Mouse (Mus musculus) ovary, adult 10 weeks (tissue): ENCODE results near the gene Prss8. TPM values are rescaled to one million over a fixed set of nuclear protein-coding genes. Genes with fewer than 3 reads are reported as not detected.

ENCODE experiments used
- polyA plus RNA-seq: library from polyadenylated mRNA; stranded (reverse); fragments of 350-450 nt; fragmentation: Illumina TruSeq; extraction: RNeasy Lipid Tissue Mini Kit (QIAGEN cat#74804); gene quantifications from one replicate; pipeline ENCODE4 v1.2.3, GENCODE M21; 2014

Prss8 gene
- polyA plus RNA-seq = not detected

DNA sequence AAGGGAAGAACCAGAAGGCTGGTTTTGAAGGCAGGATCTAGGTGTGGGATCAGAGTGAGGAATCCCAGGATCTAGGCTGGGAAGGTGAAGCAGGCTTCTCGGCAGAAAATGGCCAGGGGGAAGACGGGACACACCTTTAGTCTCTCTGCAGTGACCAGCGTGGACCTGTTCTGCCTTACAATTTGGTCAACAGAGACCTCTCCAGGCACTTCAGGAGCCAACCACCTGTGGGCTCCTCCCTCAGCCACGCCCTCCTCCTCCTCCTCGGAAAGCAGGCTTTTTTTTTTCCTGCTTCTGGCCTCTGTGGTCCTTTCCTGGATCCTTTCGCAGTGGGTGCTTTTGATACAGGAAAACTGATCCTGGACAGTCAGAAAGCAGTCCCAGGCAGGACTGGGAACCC is at the start of gene Prss8:
Gene Prss8 (minus strand): TSS at position 182 of the 400 bp plus-strand sequence.

DNA sequence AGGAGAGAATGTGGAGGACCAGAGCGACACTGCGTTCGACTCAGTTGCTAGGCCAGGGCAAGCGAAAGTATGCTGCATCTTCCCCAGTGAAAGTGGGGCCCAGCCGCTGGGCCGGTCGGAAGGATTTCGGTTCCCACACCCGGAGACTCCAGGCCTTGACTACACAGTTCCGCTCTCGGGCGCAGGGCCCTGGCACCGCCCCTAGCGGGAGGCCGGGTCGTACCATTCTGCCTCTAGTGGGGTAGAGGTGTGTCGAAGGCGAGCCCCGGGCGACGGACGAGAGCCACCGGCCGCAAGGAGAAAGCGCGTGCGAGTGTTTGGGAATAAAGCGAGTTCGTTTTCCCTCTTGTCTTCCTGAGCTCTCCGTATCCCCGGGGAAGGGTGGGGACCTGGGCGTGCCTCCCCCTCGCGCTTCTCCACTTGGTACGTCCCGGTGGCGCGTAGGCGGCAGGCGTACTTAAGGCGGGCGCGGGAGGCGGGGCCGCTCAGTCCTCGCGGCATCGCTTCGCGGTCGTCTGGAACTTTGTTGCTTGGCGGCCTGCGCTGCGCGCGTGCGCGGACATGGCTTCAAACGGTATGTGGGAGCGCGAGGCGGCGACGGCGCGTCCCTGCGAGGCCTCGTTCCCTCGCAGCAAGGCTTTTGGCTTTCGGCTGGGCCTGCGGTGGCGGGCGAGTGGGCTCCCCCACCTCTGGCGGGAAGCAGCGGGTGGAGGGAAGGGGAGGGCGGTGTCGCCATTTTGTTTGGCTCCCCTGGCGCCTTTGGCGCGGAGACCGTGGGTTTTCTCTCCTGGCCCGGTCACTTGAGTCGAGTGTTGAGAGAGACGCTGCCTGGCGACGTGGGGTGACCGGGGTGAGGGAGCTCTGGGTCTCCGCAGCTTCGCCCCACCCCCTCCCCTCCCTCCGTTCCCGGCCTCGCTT is 37.4 kb upstream of the Prss8 start, which contains the start of gene Fus:
Gene Fus (plus strand): TSS at position 454 of the 918 bp plus-strand sequence.

DNA sequence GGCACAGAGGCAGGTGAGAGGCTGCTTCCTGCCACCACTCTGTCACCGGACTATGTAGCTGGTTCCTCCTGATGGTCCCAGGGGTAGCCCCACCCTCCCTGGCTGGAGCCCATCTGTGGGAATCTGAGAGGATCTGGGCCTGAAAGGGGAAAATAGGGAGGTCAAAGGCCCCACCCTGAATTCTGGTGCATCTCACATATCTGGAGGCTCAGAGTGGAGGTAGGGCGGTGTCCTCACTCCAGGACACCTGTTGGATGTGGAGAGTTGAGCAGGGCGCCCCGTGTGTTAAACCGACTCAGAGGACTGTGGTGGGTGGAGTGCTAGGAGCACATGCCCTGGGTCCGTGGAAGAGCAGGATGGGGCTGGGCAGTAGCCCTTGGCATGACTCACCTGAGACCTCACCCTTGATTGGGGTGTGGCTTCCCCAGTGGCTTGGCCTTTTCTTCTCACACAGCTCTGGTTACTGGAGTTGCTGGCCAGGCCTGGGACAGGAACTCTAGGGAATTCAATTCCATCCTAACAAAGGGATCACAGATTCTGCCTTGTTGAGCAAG is 16.6 kb upstream of the Prss8 start, which contains the start of gene Prss36:
Gene Prss36 (minus strand): TSS at position 256 of the 554 bp plus-strand sequence.

DNA sequence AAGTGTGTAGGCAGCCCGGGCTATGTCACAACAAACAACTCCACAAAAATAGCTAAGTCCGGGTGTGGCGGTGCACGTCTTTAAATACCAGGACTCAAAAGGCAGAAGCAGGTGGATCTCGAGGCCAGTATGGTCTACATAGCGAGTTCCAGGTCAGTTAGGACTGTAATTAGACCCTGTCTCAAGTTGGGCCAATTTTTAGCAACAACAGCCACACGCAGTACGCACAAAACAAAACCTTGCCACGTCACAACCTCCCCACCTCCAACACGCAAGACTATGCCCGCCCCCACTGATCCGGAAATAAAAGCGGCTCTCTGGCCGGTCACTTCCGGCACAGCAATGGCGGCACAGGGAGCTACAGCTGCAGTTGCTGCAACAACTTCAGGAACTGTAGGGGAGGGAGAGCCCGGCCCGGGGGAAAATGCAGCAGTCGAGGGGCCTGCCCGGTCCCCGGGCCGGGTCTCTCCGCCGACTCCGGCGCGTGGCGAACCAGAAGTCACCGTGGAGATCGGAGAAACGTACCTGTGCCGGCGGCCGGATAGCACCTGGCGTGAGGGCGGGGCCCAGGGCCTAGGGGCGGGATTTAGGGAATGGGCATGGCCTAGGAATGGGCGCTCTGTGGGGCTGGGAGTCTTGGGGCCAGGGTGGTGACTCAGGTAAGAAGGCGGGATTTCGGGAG is 17.6 kb downstream of the Prss8 start, which contains the start of gene Kat8:
Gene Kat8 (plus strand): TSS at position 327 of the 682 bp plus-strand sequence.

DNA sequence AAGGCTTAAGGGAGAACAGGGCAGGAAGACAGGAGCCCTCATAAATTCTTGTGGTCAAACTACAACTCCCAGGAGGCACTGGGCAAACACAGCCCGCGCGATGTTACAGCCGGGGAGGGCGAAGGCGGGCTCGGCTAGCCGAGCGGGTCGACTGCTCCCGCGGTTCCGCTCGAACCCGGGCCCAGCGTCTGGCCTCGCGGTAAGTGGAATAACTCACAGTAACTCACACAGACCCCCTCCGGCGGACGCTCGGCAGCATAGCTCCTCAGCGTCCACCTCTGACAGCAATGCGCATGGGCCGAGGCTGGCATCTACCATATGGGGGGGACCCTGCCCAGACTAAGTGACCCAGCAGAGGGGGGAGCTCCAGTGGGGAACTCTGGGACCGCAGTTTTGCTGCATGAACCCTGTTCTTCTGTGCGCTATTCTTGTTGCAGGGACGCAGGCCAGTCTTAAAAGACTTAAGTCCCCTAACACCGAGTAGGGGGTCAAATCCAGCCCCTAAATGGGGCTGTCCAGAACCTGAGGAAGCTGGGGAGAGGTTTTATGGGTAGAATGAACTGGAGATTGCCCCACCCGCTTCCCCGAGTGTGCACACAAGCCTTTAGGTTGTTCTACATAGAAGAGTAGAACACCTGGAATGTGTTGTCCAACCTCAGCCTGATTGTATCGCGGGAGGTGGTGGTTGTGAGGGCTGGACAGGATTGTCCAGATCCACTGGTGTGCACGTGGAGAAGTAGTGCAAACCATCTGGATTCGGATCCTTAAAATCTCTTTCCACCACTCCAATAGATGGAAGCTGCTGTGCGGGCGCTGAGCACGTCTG is 25.7 kb downstream of the Prss8 start, which contains the start of gene Bckdk:
Gene Bckdk (plus strand): TSS at position 112 of the 826 bp plus-strand sequence.

DNA sequence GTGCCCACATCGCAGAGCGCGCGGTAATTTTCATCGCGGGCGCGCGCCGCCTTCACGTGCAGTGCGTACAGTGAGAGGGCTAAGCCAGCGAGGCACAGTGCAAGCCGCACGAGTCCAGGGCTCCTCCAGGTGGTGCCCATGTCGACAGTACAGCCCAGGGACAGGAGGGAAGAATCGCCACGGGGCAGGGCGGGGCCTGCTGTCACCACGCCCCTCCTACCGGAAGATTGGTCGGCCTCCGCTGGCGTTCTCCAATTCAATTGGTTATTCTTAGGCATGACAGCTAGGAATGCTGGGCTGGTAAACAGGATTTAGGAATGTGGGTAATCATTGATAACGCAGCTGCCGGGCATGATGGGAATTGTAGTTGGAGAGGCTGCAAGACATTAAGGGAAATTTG is 34.5 kb downstream of the Prss8 start, which contains the start of the genes Gm21974 and Vkorc1:
Gene Gm21974 (minus strand): TSS at position 13 of the 400 bp plus-strand sequence.
Gene Vkorc1 (minus strand): TSS at position 176 of the 400 bp plus-strand sequence.

DNA sequence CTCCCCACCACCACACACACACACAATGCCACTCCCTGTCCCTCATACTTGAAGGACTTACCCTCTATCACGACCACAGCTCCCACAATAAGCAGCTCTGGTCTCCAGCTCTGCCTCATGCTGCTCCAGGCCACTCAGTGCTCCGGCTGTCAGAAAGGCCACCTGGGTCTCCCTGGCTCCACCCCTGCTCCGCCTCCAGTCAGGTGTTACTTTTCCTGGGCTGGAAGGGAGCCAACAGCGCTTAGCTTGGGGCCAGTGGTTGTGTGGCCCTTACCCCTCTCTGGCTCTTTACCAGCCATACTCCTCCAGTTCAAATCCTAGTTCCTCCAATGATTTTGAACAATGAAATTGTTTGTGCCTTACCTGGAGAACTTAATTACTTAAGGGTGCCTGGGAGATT is 39.1 kb downstream of the Prss8 start, which contains the start of gene Prss53:
Gene Prss53 (minus strand): TSS at position 173 of the 400 bp plus-strand sequence.

DNA sequence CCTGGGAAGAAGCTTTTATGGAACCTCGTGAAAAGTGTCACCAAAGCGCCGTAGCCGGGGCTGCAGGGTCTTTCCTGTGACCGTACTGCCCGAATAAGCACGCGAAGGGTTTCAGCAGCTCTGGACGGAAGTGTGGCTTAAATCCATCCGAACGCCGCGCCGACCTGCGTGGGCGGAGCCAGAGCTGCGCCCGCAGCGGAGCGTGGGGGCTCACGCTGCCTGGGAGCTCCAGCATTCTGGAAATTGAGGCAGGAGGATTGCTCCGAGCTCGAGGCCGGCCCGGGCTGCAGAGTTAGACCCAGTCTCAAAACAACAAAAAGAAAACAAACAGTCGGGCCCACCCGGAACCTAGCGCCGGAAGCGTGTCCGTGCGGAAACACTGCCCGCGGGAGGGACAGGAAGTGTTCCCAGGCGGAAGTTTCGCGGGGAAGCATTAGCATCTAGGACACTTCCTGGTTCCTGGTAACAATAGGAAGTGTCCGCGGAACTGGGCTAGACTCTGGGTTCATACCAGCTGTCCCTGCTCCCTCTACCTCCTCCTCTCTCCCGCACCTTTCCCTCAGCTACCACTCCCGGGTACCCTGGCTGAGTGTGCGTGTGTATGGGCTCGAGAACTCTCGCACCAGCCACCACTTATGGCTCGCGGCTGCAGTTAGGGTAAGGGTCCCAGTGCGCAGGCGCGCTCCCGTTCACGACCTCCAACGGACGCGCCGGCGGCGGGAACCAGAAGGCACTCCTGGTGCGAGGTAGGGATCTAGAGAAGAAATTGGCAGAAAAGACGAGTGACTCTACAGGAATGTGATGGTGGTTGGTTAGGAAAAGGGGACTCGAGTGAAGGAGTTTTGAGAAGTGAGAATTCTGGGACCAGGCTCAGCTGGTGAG is 53.2 kb downstream of the Prss8 start, which contains the start of gene Zfp668:
Gene Zfp668 (minus strand): TSS at position 362 of the 882 bp plus-strand sequence.

DNA sequence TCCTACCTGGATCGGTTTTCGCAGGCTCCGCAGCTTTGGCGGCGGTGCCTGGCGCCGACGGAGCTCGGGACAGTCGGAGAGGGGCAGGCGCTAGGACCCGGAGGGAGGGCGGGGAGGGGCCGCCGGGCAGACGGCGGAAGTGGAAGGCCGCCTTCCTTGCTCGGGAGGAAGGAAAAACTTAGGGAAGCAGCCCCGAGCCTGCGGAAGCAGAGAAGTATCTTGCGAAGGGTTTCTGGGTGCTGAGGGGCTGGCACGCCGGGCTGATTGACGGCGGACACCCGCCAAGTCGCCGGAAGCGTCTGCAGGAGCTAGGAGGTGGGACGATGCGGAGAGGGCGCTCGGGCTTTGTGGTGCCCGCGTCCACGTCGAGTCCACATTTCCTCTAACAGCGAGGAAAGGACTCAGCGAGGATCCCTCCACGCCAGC is 53.9 kb downstream of the Prss8 start, which contains the start of gene Zfp646:
Gene Zfp646 (plus strand): TSS at position 181 of the 426 bp plus-strand sequence.

Other genes starting within 250 kb of the Prss8 start
- gene Bcl7c, start 221.2 kb downstream of the Prss8 start, polyA plus RNA-seq = 6.5 TPM
- 2.4 TPM for gene Ctf1, start 217.4 kb downstream of the Prss8 start, polyA plus RNA-seq
- not detected for gene Ctf2, start 197.9 kb downstream of the Prss8 start, polyA plus RNA-seq
- 0.66 TPM for gene Fbxl19, start 185.6 kb downstream of the Prss8 start, polyA plus RNA-seq
- 2.7 TPM for gene Orai3, start 160.3 kb downstream of the Prss8 start, polyA plus RNA-seq
- 6.6 TPM for gene Setd1a, start 153.4 kb downstream of the Prss8 start, polyA plus RNA-seq
- not detected for gene Gm49388, start 144.5 kb downstream of the Prss8 start, polyA plus RNA-seq
- gene Hsd3b7, start 129.5 kb downstream of the Prss8 start, polyA plus RNA-seq = 8.1 TPM
- 12.8 TPM for gene Stx4a, start 105.8 kb downstream of the Prss8 start, polyA plus RNA-seq
- 1.1 TPM for gene Stx1b, start 105.6 kb downstream of the Prss8 start, polyA plus RNA-seq
- 9.1 TPM for gene Zfp646, start 53.9 kb downstream of the Prss8 start, polyA plus RNA-seq
- 4.3 TPM for gene Zfp668, start 53.3 kb downstream of the Prss8 start, polyA plus RNA-seq
- not detected for gene Prss53, start 39.1 kb downstream of the Prss8 start, polyA plus RNA-seq
- not detected for gene Gm21974, start 34.6 kb downstream of the Prss8 start, polyA plus RNA-seq
- gene Vkorc1, start 34.5 kb downstream of the Prss8 start, polyA plus RNA-seq = 68.1 TPM
- gene Bckdk, start 26.0 kb downstream of the Prss8 start, polyA plus RNA-seq = 3.2 TPM
- gene Kat8, start 17.6 kb downstream of the Prss8 start, polyA plus RNA-seq = 7.5 TPM
- not detected for gene Prss36, start 16.6 kb upstream of the Prss8 start, polyA plus RNA-seq
- 903 TPM for gene Fus, start 37.4 kb upstream of the Prss8 start, polyA plus RNA-seq
- 5.3 TPM for gene Pycard, start 63.8 kb upstream of the Prss8 start, polyA plus RNA-seq
- not detected for gene Trim72, start 73.8 kb upstream of the Prss8 start, polyA plus RNA-seq
- gene Itgam, start 132.5 kb upstream of the Prss8 start, polyA plus RNA-seq = 5.8 TPM
- gene Gm49368, start 132.6 kb upstream of the Prss8 start, polyA plus RNA-seq = not detected
- gene Itgax, start 199.4 kb upstream of the Prss8 start, polyA plus RNA-seq = 5.0 TPM
- not detected for gene Itgad, start 224.3 kb upstream of the Prss8 start, polyA plus RNA-seq